ENCODE assay signal across 16 mouse cellular contexts in genomic region chr2:103824916-103825315, GRCm38 (mm10).
"Had no signal": no experiment of that assay in that cellular context is flagged by ENCODE, and none has a peak within 500 bp of the region (broad histone marks: within the 10 kb centered on the region; RNA-seq: fewer than 3 reads in every experiment).

No protein-coding gene starts in this region.

- ATAC-seq: midbrain, embryonic 16.5 days had no signal

- H3K27ac ChIP-seq: kidney, postnatal 0 days; limb, embryonic 12.5 days; liver, embryonic 13.5 days; midbrain, embryonic 12.5 days; neural tube, embryonic 13.5 days; stomach, embryonic 15.5 days had no signal

- H3K4me3 ChIP-seq: limb, embryonic 12.5 days; liver, embryonic 13.5 days; midbrain, embryonic 12.5 days; neural tube, embryonic 13.5 days; stomach, embryonic 15.5 days had no signal

- H3K36me3 ChIP-seq: limb, embryonic 12.5 days; liver, embryonic 13.5 days; midbrain, embryonic 12.5 days; neural tube, embryonic 13.5 days; stomach, embryonic 15.5 days had no signal

- H3K4me2 ChIP-seq: limb, embryonic 12.5 days; liver, embryonic 13.5 days; midbrain, embryonic 12.5 days; neural tube, embryonic 13.5 days; stomach, embryonic 15.5 days had no signal

- H3K4me1 ChIP-seq: limb, embryonic 12.5 days; midbrain, embryonic 12.5 days; neural tube, embryonic 13.5 days; stomach, embryonic 15.5 days had no signal

- H3K9me3 ChIP-seq: limb, embryonic 12.5 days; liver, embryonic 13.5 days; midbrain, embryonic 12.5 days; neural tube, embryonic 13.5 days; stomach, embryonic 15.5 days had no signal

- DNase-seq: kidney, adult 11 months; kidney, adult 9 months; kidney, postnatal 36 days; layer of hippocampus, adult 9-11 months; layer of hippocampus, postnatal 36 days; liver, embryonic 13.5 days; lung, adult 18-20 months; lung, postnatal 36 days; retina, postnatal 1 day; thymus, postnatal 4 days had no signal

- H3K9ac ChIP-seq: limb, embryonic 12.5 days; liver, embryonic 13.5 days; midbrain, embryonic 12.5 days; neural tube, embryonic 13.5 days; stomach, embryonic 15.5 days had no signal

- H3K27me3 ChIP-seq: limb, embryonic 12.5 days; liver, embryonic 13.5 days; midbrain, embryonic 12.5 days; neural tube, embryonic 13.5 days; stomach, embryonic 15.5 days had no signal
